Mouse (Mus musculus) heart, embryonic 15.5 days (tissue): ENCODE data around the gene Ucn3. TPM values are rescaled to one million over a fixed set of nuclear protein-coding genes. Genes with fewer than 3 reads are reported as not detected.
A peak's percentile ranks its signal among the peaks of the same experiment; 100 is the strongest.

Experiments used
- ATAC-seq: fragments of 200-750 bp; cut with Nextera tagmentation; replicated peaks from 2 replicates; pipeline ENCODE4 v1.8.0; 2017; ENCODE audit warnings: low read depth, moderate TSS enrichment; ENCODE audit not compliant: insufficient number of reproducible peaks, insufficient read depth, low FRiP score
- H3K27ac ChIP-seq: fragments of 300-500 bp; sonication (generic); 2 replicates; pipeline ENCODE4 v1.5.1; 2015; ENCODE audit warnings: mild to moderate bottlenecking, inconsistent platforms
- H3K27me3 ChIP-seq: fragments of 300-500 bp; sonication (generic); 2 replicates; pipeline ENCODE4 v1.6.1; 2015; ENCODE audit warnings: inconsistent platforms
- H3K36me3 ChIP-seq: fragments of 300-500 bp; sonication (generic); 2 replicates; pipeline ENCODE4 v1.6.1; 2015; ENCODE audit warnings: mild to moderate bottlenecking, inconsistent platforms
- H3K4me1 ChIP-seq: fragments of 300-500 bp; sonication (generic); replicated peaks from 2 replicates; pipeline ENCODE4 v1.6.1; 2015; ENCODE audit warnings: inconsistent platforms
- H3K4me2 ChIP-seq: fragments of 300-500 bp; sonication (generic); 2 replicates; pipeline ENCODE4 v1.6.1; 2015; ENCODE audit warnings: inconsistent platforms, mild to moderate bottlenecking, moderate library complexity
- H3K4me3 ChIP-seq: fragments of 300-500 bp; sonication (generic); 2 replicates; pipeline ENCODE4 v1.5.1; 2015; ENCODE audit warnings: mild to moderate bottlenecking, inconsistent platforms
- H3K9ac ChIP-seq: fragments of 300-500 bp; sonication (generic); 2 replicates; pipeline ENCODE4 v1.6.1; 2015; ENCODE audit warnings: mild to moderate bottlenecking, inconsistent platforms
- H3K9me3 ChIP-seq: fragments of 300-500 bp; sonication (generic); replicated peaks from 2 replicates; pipeline ENCODE4 v1.6.1; 2016; ENCODE audit warnings: inconsistent platforms
- WGBS: fragments of 180-500 bp; shearing (Covaris S2); methylation state at CpG from one replicate; pipeline ENCODE4 v1.1.7; 2015; ENCODE audit warnings: mixed read lengths; 5-methylcytosine and 5-hydroxymethylcytosine counted together
- polyA plus RNA-seq: library from polyadenylated mRNA; unstranded; fragments of >200 nt; fragmentation: Nextera tagmentation; extraction: Ambion mirVana; gene quantifications from 2 replicates; pipeline ENCODE4 v1.2.1, GENCODE M21; 2015

The Ucn3 gene
- polyA plus RNA-seq = not detected in 2 replicates

DNA sequence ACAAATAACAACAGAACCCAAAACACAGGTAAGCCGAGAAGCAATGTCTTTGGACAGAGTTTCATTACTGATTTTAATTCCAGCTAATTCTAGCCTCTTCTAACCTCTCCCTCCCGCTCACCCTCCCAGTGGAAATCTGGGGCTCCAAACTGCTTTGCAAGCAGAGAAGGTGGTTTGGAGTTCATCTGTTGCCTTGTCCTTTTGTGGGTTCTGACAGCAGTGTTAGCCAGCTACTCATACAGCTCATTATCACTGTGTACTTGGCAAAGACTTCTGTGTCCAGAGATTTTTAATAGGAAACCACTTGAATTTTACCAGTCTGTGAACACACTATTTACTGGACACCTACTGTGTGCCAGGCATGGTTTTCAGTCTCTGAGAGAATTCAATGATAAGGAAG is at the start of gene Ucn3:
Ucn3 (minus strand) TSS at position 101 of the 400 bp plus-strand sequence.
- Histone ChIP-seq H3K4me2 (no peak within 1 kb of the TSS), H3K27ac (no peak within 1 kb of the TSS), H3K4me3 (no peak within 1 kb of the TSS), H3K27me3 (no peaks in the 10 kb centered on the region), H3K9me3 (no peaks in the 10 kb centered on the region), H3K36me3 (no peaks in the 10 kb centered on the region), H3K4me1 (no peaks in the 10 kb centered on the region), H3K9ac (no peak within 1 kb of the TSS)
- 68% methylated on average over 2 of the region's 2 CpGs for WGBS
- no peak for ATAC-seq

DNA sequence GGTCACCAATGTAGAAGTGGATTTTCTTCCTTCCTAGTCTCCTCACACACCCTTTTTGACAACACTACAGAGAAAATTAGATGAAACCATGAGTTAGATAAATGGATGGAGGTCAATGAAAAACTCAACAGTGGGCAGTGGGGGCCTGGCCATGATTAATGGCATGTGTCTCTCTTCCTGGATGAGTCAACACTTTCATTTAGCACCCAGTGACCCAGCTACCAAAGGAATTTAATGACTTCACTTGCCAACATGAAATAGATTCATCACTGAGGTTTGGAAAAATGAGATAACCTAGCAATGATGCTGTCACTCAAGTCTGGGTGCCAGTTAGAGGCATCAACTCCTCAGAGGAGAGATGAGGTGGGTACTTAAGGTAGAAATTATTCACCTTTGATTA is 46.9 kb upstream of the Ucn3 start:
- ATAC-seq = no peak
- Histone ChIP-seq H3K27ac (no peak overlapping the region), H3K9ac (no peak overlapping the region), H3K36me3 (no peaks in the 10 kb centered on the region), H3K4me1 (no peaks in the 10 kb centered on the region), H3K4me3 (no peak overlapping the region), H3K4me2 (no peak overlapping the region), H3K27me3 (no peaks in the 10 kb centered on the region), H3K9me3 (no peaks in the 10 kb centered on the region)

DNA sequence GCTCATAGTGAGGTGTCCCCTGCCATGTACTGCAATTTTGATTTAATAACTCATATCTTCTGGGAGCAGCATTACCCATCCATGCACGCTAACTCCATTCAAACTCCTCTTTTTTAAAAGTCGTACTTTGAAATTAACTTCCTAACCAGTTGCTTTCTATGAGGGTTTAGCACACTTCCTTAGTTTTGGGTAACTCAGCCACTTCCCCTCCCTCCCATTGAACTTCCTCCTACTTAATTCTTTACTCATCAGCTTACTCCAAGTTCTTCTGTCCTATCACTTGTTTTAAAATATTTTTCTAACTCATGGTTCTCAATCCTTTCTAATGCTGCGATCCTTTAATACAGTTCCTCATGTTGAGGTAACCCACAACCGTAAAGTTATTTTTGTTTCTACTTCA is 23.7 kb upstream of the Ucn3 start:
- Histone ChIP-seq H3K27me3 (no peaks in the 10 kb centered on the region), H3K4me3 (no peak overlapping the region), H3K4me2 (no peak overlapping the region), H3K27ac (no peak overlapping the region), H3K9me3 (no peaks in the 10 kb centered on the region), H3K9ac (no peak overlapping the region), H3K36me3 (no peaks in the 10 kb centered on the region), H3K4me1 (no peaks in the 10 kb centered on the region)
- 80% methylated on average over 4 of the region's 4 CpGs for WGBS
- ATAC-seq = no peak

DNA sequence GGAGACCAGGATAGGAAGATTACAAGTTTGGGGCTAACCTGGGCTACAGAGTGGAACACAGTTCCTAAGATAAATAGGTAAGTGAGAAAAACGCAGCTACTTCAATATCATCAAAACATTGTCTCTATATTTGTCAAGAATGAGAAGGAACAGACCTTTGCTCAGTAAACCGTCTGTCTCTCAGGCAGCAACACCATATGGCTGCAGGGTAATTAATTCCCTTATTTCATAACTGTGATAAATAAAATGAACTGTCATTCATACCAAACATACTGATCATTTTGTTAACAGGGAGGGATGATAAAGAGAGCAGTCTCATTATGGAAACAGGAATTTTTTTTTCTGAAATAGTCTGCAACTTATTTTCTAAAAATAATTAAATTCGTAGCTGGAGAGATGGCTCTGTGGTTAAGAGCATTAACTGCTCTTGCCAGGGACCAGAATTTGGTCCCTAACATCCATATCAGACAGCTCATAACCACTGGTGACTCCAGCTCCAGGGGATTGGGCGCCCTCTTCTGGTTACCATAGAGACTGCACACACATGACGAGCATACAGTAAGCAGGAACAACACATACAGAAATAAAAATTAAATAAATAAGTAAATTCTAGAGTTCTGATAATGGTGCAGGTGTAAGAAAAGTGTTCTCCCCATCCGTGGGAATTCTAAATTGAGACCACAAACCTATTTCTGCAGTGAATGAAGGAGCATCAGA is 6.2 kb upstream of the Ucn3 start:
- no peak overlapping the region for H3K27ac ChIP-seq
- H3K36me3 ChIP-seq = no peaks in the 10 kb centered on the region
- H3K9ac ChIP-seq = no peak overlapping the region
- no peaks in the 10 kb centered on the region for H3K9me3 ChIP-seq
- H3K27me3 ChIP-seq = no peaks in the 10 kb centered on the region
- H3K4me1 ChIP-seq = no peaks in the 10 kb centered on the region
- H3K4me3 ChIP-seq = no peak overlapping the region
- WGBS = 76% methylated on average over 6 of the region's 6 CpGs
- no peak overlapping the region for H3K4me2 ChIP-seq
- ATAC-seq = no peak

DNA sequence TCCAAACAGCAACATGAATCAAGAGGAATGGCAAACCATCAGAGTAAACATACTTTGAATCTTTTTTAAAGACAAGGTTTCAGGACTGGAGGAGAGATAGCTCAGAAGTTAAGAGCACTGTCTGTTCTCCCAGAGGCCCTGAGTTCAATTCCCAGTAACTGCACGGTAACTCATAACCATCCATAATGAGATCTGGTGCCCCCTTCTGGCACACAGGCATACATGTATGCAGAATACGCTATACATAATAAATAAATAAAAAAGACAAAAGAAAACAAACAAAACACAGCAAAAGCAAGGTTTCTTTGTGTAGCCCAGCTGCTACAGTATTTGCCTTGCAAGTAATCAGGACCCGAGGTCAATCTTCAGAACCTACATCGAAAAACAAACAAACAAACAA is 4.3 kb upstream of the Ucn3 start:
- Histone ChIP-seq H3K4me3 (no peak overlapping the region), H3K36me3 (no peaks in the 10 kb centered on the region)
- ATAC-seq = no peak

DNA sequence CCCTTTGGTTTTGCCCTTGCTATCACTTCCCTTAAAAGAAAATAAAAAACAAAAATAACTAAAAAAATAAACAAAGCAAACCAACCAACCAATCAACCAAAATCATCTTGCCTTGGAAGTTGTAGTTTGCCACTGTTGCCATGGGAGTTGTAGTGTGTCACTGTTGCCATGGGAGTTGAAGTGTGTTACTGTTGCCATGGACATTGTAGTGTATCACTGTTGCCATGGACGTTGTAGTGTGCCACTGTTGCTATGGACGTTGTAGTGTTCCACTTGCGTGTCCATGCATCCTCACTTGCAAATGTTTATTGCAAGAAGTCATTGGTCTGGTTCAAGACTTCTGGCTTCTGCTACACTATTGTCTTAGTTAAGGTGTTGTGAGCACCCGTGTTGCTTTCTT is 2.1 kb upstream of the Ucn3 start:
- H3K9ac ChIP-seq = no peak overlapping the region
- no peaks in the 10 kb centered on the region for H3K4me1 ChIP-seq
- no peak overlapping the region for H3K4me2 ChIP-seq

More for the DNA sequence above, 4.3 kb upstream of the Ucn3 start:
- no peak overlapping the region for H3K27ac ChIP-seq
- H3K4me1 ChIP-seq = no peaks in the 10 kb centered on the region
- H3K27me3 ChIP-seq = no peaks in the 10 kb centered on the region
- WGBS = 83% methylated on average over 4 of the region's 4 CpGs
- no peak overlapping the region for H3K4me2 ChIP-seq
- no peaks in the 10 kb centered on the region for H3K9me3 ChIP-seq
- no peak overlapping the region for H3K9ac ChIP-seq

DNA sequence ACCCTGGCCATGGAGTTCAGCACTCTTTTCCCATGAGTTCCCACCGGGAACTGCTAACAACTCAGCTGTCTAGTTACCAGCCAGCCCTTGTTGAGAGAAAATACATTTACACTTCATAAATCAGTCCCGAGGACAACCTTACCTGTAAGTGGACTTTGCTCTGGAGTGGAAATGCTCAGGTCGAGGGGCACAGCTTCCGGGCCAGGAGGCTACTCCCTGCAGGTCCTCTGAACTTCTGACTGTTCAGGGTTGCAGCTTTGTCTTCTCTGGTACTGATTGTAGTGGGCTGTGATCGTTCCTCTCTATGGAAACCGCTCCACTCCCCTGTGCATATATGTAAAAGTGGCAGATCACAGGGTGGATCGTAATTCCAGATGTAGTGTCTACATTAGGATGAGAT is 450 bp downstream of the Ucn3 start:
- H3K27me3 ChIP-seq = no peaks in the 10 kb centered on the region
- no peak overlapping the region for H3K27ac ChIP-seq
- WGBS = 65% methylated on average over 7 of the region's 7 CpGs
- no peaks in the 10 kb centered on the region for H3K36me3 ChIP-seq
- no peak overlapping the region for H3K4me3 ChIP-seq
- no peak overlapping the region for H3K9ac ChIP-seq
- no peak overlapping the region for H3K4me2 ChIP-seq
- no peaks in the 10 kb centered on the region for H3K9me3 ChIP-seq
- ATAC-seq = no peak
- H3K4me1 ChIP-seq = no peaks in the 10 kb centered on the region

More for the DNA sequence above, 2.1 kb upstream of the Ucn3 start:
- no peak for ATAC-seq
- no peaks in the 10 kb centered on the region for H3K27me3 ChIP-seq
- no peaks in the 10 kb centered on the region for H3K9me3 ChIP-seq
- H3K36me3 ChIP-seq = no peaks in the 10 kb centered on the region
- H3K27ac ChIP-seq = no peak overlapping the region
- H3K4me3 ChIP-seq = no peak overlapping the region
- 82% methylated on average over 4 of the region's 4 CpGs for WGBS

DNA sequence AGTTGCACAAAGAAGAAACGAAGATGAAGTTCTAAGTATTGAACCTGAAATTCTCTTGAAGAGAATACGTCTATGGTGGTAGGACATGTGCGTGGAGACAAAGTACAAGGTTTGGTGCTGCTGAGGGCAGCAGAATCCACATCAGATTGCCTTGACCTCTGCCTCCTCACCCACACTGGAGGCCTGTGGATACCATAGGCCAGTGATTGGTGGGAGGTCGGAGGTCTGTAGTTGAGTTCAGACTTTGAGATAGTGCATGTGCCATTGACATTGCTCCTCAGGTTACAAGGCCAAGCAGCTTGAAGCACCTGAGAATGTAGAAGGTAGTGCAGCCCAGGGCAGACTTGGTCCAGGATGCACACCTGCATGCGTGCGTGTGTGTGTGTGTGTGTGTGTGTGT is 19.1 kb downstream of the Ucn3 start:
- Histone ChIP-seq H3K4me1 (no peaks in the 10 kb centered on the region), H3K4me3 (no peak overlapping the region), H3K4me2 (no peak overlapping the region), H3K27ac (no peak overlapping the region), H3K9ac (no peak overlapping the region), H3K36me3 (no peaks in the 10 kb centered on the region), H3K9me3 (no peaks in the 10 kb centered on the region), H3K27me3 (no peaks in the 10 kb centered on the region)
- 84% methylated on average over 6 of the region's 6 CpGs for WGBS
- ATAC-seq = no peak

DNA sequence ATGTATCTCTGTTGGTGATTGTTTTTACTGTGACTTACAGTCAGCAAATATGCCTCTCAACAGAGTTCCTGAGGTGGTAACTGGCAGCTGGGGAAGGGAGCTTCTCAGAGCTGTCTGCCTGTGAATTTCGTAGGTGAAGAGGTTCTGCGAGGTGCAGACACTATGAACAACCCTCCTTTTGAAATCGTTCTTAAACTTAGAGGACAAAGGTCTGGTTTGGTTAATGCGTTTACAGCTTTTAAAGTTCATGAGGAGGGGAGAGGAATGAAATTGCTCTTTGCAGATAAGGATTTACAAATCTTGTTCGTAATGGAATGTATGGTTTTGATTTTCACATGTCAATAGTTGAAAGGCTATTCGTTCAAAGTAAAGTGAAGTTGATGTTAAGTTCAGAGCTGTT is 19.5 kb downstream of the Ucn3 start:
- 75% methylated on average over 6 of the region's 6 CpGs for WGBS
- no peak for ATAC-seq
- H3K9me3 ChIP-seq = no peaks in the 10 kb centered on the region
- no peak overlapping the region for H3K4me2 ChIP-seq
- no peaks in the 10 kb centered on the region for H3K4me1 ChIP-seq
- H3K27ac ChIP-seq = no peak overlapping the region
- no peaks in the 10 kb centered on the region for H3K36me3 ChIP-seq
- H3K9ac ChIP-seq = no peak overlapping the region
- H3K4me3 ChIP-seq = no peak overlapping the region
- no peaks in the 10 kb centered on the region for H3K27me3 ChIP-seq

DNA sequence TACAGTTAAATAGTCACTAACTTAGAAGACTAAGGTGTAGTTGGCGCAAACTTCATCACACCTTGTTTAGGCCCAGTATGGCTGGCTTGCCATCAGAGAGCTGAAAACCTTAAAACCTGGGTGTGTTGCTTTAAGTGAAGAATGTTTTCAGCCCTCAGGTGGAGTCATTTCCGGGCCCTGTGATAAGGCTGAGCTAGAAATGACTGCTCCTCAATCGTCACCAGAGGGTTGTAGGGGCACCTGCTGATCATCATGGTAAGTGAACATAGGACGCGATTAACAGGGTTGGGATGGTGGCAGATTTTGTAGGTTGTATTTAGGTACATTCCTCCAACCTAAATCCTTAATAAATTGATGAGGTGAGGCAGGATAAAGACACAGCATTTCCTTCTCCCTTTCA is 20.7 kb downstream of the Ucn3 start:
- no peak overlapping the region for H3K4me2 ChIP-seq
- WGBS = 70% methylated on average over 5 of the region's 5 CpGs
- H3K9me3 ChIP-seq = no peaks in the 10 kb centered on the region
- no peak overlapping the region for H3K9ac ChIP-seq
- no peaks in the 10 kb centered on the region for H3K4me1 ChIP-seq
- no peaks in the 10 kb centered on the region for H3K36me3 ChIP-seq
- no peaks in the 10 kb centered on the region for H3K27me3 ChIP-seq
- no peak overlapping the region for H3K27ac ChIP-seq
- H3K4me3 ChIP-seq = no peak overlapping the region
- no peak for ATAC-seq

DNA sequence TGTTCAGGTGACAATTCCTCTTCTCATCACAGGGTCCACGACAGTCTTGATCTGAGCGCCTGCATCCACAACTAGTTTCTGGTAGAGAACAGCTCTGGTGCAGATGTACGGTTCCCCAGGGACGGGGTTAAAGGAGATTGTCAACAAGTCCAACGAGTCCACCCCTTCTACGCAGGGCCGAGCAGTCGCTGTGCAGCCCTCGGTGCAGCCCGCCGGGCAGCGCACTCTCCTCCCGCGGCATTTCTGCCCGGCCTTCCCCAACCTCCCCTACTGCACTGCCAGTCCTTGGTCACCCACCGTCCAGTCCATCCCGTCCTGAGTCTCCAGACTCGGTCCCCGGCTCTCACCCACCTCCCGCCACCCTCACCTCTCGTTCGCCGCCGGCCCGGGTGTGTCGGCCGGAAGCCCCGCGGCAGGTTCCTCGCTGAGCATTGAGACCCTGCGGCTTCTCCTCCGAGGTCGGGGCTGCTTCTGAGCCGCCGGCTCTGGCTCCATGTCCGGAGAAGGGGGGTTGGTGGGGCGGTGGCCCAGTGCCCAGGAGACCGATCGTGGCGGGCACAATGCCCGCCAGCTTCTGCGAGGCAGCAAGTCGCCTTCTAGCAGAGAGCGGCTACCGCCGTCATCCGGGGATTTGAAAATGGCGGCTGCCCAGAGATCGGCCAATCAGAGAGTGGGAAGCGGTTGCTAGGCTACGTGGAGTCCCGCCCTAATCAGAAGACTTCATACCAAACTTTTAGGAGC is 27.4 kb downstream of the Ucn3 start, which contains the start of the genes Net1 and Tubal3:
Net1 (minus strand) TSS at position 650 of the 741 bp plus-strand sequence.
Tubal3 (plus strand) TSS at position 704 of the 741 bp plus-strand sequence.
- H3K9ac ChIP-seq = peak within 1 kb of the TSS; percentile 77
- H3K4me1 ChIP-seq = peaks cover 12% of the 10 kb centered on the region; the same call in 1 of the 2 replicates
- H3K36me3 ChIP-seq = no peaks in the 10 kb centered on the region
- H3K27me3 ChIP-seq = no peaks in the 10 kb centered on the region
- H3K4me3 ChIP-seq = peak within 1 kb of the TSS; percentile 85
- peak; percentile 96 for ATAC-seq
- 0% methylated on average over 52 of the region's 52 CpGs for WGBS
- H3K27ac ChIP-seq = peak within 1 kb of the TSS; percentile 72
- no peaks in the 10 kb centered on the region for H3K9me3 ChIP-seq
- peak within 1 kb of the TSS; percentile 78 for H3K4me2 ChIP-seq
